Mouse (Mus musculus) gastrocnemius, postnatal 4 days (tissue): ENCODE measurements around the gene Gm47996. TPM values are rescaled to one million over a fixed set of nuclear protein-coding genes. Genes with fewer than 3 reads are reported as not detected.
"Not testable (repeated sequence)": the region's sequence is repeated elsewhere in the genome, so short reads cannot be mapped to it uniquely, and the experiment has no call there.

Source experiments
- DNase-seq, 2 experiments: peaks; one replicate each; pipeline ENCODE4 v3.0.0; 2021 to 2022; ENCODE audit warnings: low spot score in 2 of 2, mixed read lengths in 2 of 2
- long read RNA-seq, 2 experiments: library from polyadenylated mRNA; stranded (forward); transcript quantifications; one replicate each; pipeline ENCODE4 v2.0.0; 2021
- total RNA-seq, 2 experiments: library from RNA; stranded (reverse); gene quantifications; 2 replicates each; pipeline ENCODE4 v1.2.3; 2021

Gene Gm47996
- total RNA-seq = not detected
- long read RNA-seq, experiment 1, partial matches to known transcripts = 0 of 2 reads
- long read RNA-seq, experiment 1, other reads (novel, unspliced or antisense) = 0 of 2 reads
- long read RNA-seq, experiment 2 = 0 reads

- DNase-seq = not testable (repeated sequence)
Measured at GRCm38 (mm10) chr1:151209824-151210355, at the start of gene Gm47996. TSS of gene Gm47996 (plus strand) at chr1:151210131.

DNA sequence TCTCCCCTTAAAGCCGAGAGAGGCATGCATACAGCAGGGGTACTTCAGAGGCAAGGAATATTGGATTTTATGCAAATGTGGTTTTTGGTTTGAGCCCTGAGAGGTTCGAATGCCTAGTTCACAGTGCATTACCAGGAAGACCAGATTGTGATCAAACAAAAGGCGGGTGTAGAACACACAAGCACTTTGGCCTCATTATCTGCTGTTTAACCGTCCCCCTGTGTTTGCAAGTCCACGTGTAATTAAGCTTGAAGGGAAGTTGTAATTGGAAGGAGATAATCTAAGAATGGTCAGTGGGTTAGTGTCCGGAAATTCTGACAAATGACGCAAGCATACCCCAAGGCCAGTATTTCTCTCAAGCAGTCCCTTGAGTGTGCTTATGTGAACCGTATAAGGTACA, 43.9 kb upstream of the Gm47996 start:
- no peak for DNase-seq

GRCm38 (mm10) chr1:151167297-151168047, 42.5 kb upstream of the Gm47996 start:
- no peak for DNase-seq

DNA sequence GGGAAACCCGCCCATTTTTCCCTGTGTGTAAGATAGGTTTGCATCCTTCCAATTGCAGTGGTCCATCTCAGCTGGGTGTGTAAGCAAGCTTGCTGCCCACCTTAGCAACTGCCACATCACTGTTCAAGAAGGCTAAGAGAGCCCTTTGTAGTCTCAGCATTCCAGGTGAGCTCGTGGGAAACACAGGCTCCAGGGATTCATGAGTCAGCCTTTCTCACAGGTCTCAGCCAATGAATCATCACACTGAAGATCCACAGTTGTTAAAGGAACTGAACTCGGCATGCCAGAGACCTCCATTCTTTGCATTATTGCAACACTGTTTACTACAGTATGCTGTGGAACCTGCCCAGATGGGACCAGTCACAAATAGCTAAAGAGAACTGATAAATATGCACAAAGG, 41.3 kb upstream of the Gm47996 start:
- no peak for DNase-seq

GRCm38 (mm10) chr1:151171572-151172461, 38.1 kb upstream of the Gm47996 start:
- no peak for DNase-seq

- DNase-seq = no peak
Measured at GRCm38 (mm10) chr1:151177030-151177936, 32.6 kb upstream of the Gm47996 start.

DNA sequence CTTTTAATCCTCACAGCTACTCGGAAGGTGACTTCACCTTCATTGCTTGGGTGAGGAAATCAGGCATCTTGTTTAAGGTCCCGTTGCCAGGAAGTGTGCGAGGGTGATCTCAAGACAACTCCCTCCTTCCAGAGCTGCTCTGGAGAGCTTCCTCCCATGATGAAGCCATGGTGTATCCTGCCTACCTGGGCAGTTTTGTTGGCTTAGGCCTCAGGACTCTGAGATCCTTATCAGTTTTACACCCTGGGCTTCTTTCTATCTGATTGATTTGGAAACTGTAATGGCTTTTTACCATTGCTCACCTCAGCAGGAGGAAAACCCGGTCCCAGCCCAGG, 32.0 kb upstream of the Gm47996 start:
- DNase-seq = no peak

GRCm38 (mm10) chr1:151178505-151179083, 31.3 kb upstream of the Gm47996 start:
- DNase-seq = no peak

DNA sequence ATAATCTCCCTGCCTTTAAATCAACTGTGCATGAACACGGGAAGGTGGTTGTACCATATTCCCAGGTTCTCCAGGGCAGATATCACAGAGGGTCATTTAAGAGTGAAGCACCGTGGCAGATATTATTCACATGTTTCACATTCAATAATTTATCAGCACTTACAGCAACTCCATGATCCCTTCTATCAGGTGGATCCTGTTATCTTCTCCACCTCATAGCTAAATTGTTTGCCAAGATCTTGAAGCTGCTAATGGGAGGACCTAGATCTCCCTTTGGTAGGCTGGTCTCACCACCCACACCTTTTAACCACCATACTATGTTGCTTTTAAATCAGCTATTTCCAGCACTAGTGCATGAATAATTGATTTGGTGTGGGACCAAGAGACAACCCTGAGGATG, 29.8 kb upstream of the Gm47996 start:
- no peak for DNase-seq

- not testable (repeated sequence) for DNase-seq
Measured at GRCm38 (mm10) chr1:151182266-151182665, 27.7 kb upstream of the Gm47996 start, which contains the start of gene Gm47985. TSS of gene Gm47985 (plus strand) at chr1:151182537.

DNA sequence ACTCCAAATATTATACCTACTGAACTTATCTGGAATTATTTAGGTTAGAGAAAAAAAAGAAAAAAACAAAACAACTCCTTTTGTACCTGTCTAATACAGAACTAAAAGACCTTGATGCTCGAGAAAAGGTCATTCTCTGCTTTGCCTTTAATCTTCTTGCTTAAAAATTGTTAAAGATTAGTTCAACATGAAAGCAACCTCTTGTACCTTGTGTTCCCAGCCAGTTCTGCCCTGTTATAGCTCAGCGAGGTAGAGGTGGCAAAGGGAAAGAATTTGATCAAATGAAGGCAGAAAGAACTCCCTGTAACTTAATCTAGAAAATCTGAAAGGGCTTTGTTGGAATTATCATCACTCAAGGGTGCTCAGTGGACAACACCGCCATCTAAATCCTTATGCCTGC, 23.7 kb upstream of the Gm47996 start:
- DNase-seq = not testable (repeated sequence)

DNA sequence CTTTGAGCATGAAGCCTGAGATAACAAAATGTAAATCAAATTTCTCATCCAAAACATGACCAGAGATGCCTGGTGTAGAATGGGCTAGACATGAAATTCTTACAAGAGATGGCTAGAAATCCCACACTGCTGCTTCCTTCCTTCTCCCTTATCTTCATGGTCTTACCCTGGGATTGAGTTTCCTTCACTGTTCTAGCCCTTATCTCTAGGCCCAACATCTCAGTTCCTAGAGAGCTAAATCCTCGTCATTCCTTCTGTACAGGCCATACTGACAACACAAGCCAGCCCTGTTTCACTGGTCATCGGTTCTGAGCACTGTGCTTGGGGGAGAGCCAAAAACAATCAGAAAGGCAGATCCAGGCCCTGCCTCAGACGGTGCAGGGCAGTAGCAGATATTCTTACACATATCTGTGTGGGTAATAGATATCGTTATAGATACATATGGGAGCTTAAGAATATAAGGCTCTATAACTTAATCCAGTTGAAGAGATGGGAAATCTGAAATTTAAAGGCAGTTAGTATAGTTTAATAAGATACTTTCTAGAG, 23.0 kb upstream of the Gm47996 start:
- not testable (repeated sequence) for DNase-seq

DNA sequence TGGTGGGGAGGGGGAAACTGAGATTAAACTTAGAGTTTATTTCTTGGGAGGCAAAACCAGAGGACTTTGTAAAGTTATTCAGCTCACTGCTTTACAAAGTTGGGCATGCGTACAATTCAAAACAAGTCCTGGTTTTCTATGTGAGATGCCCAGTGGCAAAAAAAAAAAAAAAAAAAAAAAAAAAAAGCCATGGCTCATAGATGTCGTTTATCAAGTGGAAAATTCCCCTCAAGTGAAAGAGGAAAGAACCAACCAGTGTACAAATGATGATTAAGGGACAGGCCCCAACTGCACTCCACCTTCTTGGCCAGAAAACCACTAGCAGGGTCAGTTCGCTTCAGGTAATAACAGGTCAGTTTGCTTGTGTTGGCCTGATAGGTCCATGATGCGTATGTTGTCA, 21.5 kb upstream of the Gm47996 start:
- no peak for DNase-seq

DNA sequence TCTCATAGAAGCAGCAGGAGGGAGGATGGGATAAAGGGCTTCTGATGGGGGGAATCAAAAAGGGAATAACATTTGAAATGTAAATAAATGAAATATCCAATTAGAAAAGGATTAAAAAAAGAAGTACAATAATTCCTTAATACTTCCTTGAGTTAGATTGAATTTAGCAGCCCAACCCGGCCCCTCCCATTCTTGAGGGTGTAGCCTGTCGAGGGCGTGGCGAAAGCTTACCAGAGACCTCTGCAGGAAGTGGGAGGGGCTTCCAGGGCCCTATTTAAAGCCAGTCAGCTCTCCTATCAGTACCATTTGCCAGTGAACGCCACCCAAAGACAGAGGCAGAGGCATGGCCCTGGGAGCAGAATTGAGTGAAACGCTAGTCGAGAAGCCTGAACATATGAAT, 17.9 kb upstream of the Gm47996 start, which contains the start of gene Gm8947:
Gm8947 (plus strand) TSS at position 302 of the 400 bp plus-strand sequence.
- DNase-seq = not testable (repeated sequence)

GRCm38 (mm10) chr1:151192739-151193138, 17.2 kb upstream of the Gm47996 start:
- not testable (repeated sequence) for DNase-seq

DNA sequence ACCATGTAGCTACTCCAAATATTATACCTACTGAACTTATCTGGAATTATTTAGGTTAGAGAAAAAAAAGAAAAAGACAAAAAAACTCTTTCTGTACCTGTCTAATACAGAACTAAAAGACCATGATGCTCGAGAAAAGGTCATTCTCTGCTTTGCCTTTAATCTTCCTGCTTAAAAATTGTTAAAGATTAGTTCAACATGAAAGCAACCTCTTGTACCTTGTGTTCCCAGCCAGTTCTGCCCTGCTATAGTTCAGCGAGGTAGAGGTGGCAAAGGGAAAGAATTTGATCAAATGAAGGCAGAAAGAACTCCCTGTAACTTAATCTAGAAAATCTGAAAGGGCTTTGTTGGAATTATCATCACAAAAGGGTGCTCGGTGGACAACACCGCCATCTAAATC, 13.9 kb upstream of the Gm47996 start:
- not testable (repeated sequence) for DNase-seq

DNA sequence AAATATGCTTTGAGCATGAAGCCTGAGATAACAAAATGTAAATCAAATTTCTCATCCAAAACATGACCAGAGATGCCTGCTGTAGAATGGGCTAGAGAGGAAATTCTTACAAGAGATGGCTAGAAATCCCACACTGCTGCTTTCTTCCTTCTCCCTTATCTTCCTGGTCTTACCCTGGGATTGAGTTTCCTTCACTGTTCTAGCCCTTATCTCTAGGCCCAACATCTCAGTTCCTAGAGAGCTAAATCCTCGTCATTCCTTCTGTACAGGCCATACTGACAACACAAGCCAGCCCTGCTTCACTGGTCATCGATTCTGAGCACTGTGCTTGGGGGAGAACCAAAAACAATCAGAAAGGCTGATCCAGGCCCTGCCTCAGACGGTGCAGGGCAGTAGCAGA, 13.2 kb upstream of the Gm47996 start:
- not testable (repeated sequence) for DNase-seq

DNA sequence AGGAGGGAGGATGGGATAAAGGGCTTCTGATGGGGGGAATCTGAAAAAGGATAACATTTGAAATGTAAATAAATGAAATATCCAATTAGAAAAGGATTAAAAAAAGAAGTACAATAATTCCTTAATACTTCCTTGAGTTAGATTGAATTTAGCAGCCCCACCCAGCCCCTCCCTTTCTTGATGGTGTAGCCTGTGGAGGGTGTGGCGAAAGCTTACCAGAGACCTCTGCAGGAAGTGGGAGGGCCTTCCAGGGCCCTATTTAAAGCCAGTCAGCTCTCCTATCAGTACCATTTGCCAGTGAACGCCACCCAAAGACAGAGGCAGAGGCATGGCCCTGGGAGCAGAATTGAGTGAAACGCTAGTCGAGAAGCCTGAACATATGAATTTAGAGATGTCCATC, 11.8 kb upstream of the Gm47996 start, which contains the start of gene Gm47995:
Gm47995 (plus strand) TSS at position 329 of the 400 bp plus-strand sequence.
- DNase-seq = not testable (repeated sequence)

DNA sequence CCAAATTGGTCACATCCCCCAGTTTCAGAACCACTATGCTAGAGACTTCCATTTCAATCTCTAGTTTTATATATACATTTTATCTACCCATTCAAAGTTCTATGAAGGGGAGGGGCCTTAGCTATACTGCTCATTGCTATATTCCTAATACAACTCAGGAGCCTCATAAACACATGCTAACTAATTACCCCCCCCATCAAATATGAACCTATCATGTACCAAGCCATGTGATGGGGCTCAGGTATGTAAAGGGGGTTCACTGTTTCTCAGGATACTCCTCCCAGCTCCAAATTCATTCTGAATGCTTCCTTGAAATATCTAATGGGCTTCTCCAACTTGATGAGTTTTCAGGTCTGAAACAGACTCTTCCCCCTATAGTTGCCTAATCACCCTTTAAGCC, 9.3 kb upstream of the Gm47996 start:
- DNase-seq = not testable (repeated sequence)

DNA sequence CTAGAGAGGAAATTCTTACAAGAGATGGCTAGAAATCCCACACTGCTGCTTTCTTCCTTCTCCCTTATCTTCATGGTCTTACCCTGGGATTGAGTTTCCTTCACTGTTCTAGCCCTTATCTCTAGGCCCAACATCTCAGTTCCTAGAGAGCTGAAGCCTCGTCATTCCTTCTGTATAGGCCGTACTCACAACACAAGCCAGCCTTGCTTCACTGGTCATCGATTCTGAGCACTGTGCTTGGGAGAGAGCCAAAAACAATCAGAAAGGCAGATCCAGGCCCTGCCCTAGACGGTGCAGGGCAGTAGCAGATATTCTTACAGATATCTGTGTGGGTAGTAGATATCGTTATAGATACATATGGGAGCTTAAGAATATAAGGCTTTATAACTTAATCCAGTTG, 7.2 kb upstream of the Gm47996 start:
- not testable (repeated sequence) for DNase-seq
